Mouse (Mus musculus): Measurements from ENCODE around the gene Angel1.

GRCm38 (mm10) chr12:86693389-86693788 is 32.9 kb downstream of the Angel1 start:
- TF ChIP-seq CTCF (IDR thresholded peaks at IDR 0.05; ENCODE audit: insufficient read depth, low read depth, low read length) = no peak
- TF ChIP-seq POLR2A (IDR thresholded peaks at IDR 0.05; ENCODE audit: insufficient read depth, low read depth, low read length) = no peak
